Mouse (Mus musculus) stomach, postnatal 0 days (tissue): ENCODE measurements around the gene Agps.

ENCODE experiments used
- CTCF ChIP-seq: IDR thresholded peaks from 2 replicates; pipeline ENCODE4 v1.5.1; 2016; ENCODE audit warnings: antibody characterized with exemption, low read depth, mild to moderate bottlenecking, moderate library complexity
- EP300 ChIP-seq: optimal IDR thresholded peaks from 2 replicates; pipeline ENCODE3; 2016; ENCODE audit warnings: antibody characterized with exemption

- TF ChIP-seq CTCF = no peak
- TF ChIP-seq EP300 = no peak
These were observed 9.8 kb upstream of the Agps start for GRCm38 (mm10) chr2:75821971-75822751.
